Mouse (Mus musculus) gastrocnemius, postnatal 25 days (tissue): ENCODE measurements around the gene Car4. TPM values are rescaled to one million over a fixed set of nuclear protein-coding genes. Genes with fewer than 3 reads are reported as not detected.
A peak's percentile ranks its signal among the peaks of the same experiment; 100 is the strongest.

Source experiments
- DNase-seq: peaks from one replicate; pipeline ENCODE4 v3.0.0; 2022
- long read RNA-seq, 2 experiments: library from polyadenylated mRNA; stranded (forward); transcript quantifications; one replicate each; pipeline ENCODE4 v2.0.0; 2021
- total RNA-seq, 2 experiments: library from RNA; stranded (reverse); gene quantifications; 1 replicate in 1 of 2; 2 replicates in 1 of 2; pipeline ENCODE4 v1.2.3; 2021

Gene Car4
- 10 to 100 TPM; 10.2 to 13.5 TPM for total RNA-seq
- long read RNA-seq, experiment 1, transcript Car4-201 (8 exons, 1,256 nt) = major isoform, 26 of 31 reads
- long read RNA-seq, experiment 1, partial matches to known transcripts = 1 of 31 reads
- long read RNA-seq, experiment 1, other reads (novel, unspliced or antisense) = 4 of 31 reads
- long read RNA-seq, experiment 2, transcript Car4-201 (8 exons, 1,256 nt) = major isoform, 23 of 24 reads
- long read RNA-seq, experiment 2, partial matches to known transcripts = 1 of 24 reads
- long read RNA-seq, experiment 2, other reads (novel, unspliced or antisense) = 0 of 24 reads

GRCm38 (mm10) chr11:84957591-84958270 lies at the start of gene Car4:
Gene Car4 (plus strand): TSS chr11:84957786.
- DNase-seq = no peak

GRCm38 (mm10) chr11:84908480-84908879 lies 49.1 kb upstream of the Car4 start:
- DNase-seq = no peak

- DNase-seq = no peak
These were observed 47.2 kb upstream of the Car4 start for GRCm38 (mm10) chr11:84910411-84910810.

- no peak for DNase-seq
These were observed 42.9 kb upstream of the Car4 start for GRCm38 (mm10) chr11:84914673-84915072.

- peak; percentile 77 for DNase-seq
These were observed 41.4 kb upstream of the Car4 start, which contains the start of gene Znhit3 for GRCm38 (mm10) chr11:84916053-84916702. Gene Znhit3 (minus strand): TSS chr11:84916366.

GRCm38 (mm10) chr11:84916703-84917300 lies 40.8 kb upstream of the Car4 start:
- DNase-seq = no peak

- DNase-seq = peak; percentile 72
These were observed 39.2 kb upstream of the Car4 start for GRCm38 (mm10) chr11:84918425-84918824.

GRCm38 (mm10) chr11:84919276-84919675 lies 38.3 kb upstream of the Car4 start:
- no peak for DNase-seq

- DNase-seq = no peak
These were observed 37.6 kb upstream of the Car4 start for GRCm38 (mm10) chr11:84919951-84920350.

- DNase-seq = no peak
These were observed 36.6 kb upstream of the Car4 start for GRCm38 (mm10) chr11:84920981-84921380.

GRCm38 (mm10) chr11:84932261-84932660 lies 25.3 kb upstream of the Car4 start:
- no peak for DNase-seq

- DNase-seq = no peak
These were observed 18.0 kb upstream of the Car4 start for GRCm38 (mm10) chr11:84939508-84940053.

GRCm38 (mm10) chr11:84940140-84940539 lies 17.4 kb upstream of the Car4 start:
- DNase-seq = no peak

- DNase-seq = no peak
These were observed 13.6 kb upstream of the Car4 start for GRCm38 (mm10) chr11:84943948-84944347.

GRCm38 (mm10) chr11:84944639-84945435 lies 12.7 kb upstream of the Car4 start:
- no peak for DNase-seq

- DNase-seq = no peak
These were observed 11.7 kb upstream of the Car4 start for GRCm38 (mm10) chr11:84945841-84946240.

GRCm38 (mm10) chr11:84947206-84947605 lies 10.4 kb upstream of the Car4 start:
- no peak for DNase-seq

GRCm38 (mm10) chr11:84948114-84948513 lies 9.5 kb upstream of the Car4 start:
- no peak for DNase-seq

GRCm38 (mm10) chr11:84948526-84948925 lies 9.1 kb upstream of the Car4 start:
- DNase-seq = no peak

GRCm38 (mm10) chr11:84952611-84953010 lies 5.0 kb upstream of the Car4 start:
- no peak for DNase-seq

- DNase-seq = no peak
These were observed 1.2 kb upstream of the Car4 start for GRCm38 (mm10) chr11:84956400-84956799.

- DNase-seq = no peak
These were observed 415 bp upstream of the Car4 start for GRCm38 (mm10) chr11:84957171-84957570.
